Mouse (Mus musculus) olfactory bulb, adult 2 months (tissue): Measurements from ENCODE around the gene Rab26. TPM values are rescaled to one million over a fixed set of nuclear protein-coding genes. Genes with fewer than 3 reads are reported as not detected.

ENCODE experiments used
- H3K27ac ChIP-seq: fragments of 200-500 bp; 2 replicates; pipeline ENCODE4 v1.5.1; 2012; ENCODE audit warnings: low read depth, low read length; ENCODE audit not compliant: insufficient read depth
- H3K4me1 ChIP-seq: fragments of 200-500 bp; 2 replicates; pipeline ENCODE4 v1.6.1; 2012; ENCODE audit warnings: low read length; ENCODE audit not compliant: control insufficient read depth, insufficient read depth
- H3K4me3 ChIP-seq: fragments of 200-500 bp; 2 replicates; pipeline ENCODE4 v1.5.1; 2012; ENCODE audit warnings: mild to moderate bottlenecking, low read depth, low read length, moderate library complexity; ENCODE audit not compliant: insufficient read depth
- CTCF ChIP-seq: fragments of 200-500 bp; IDR thresholded peaks from 2 replicates; pipeline ENCODE4 v1.5.1; 2012; ENCODE audit warnings: low read depth, mild to moderate bottlenecking, low read length, moderate library complexity; ENCODE audit not compliant: insufficient read depth
- POLR2A ChIP-seq: fragments of 200-500 bp; IDR thresholded peaks from 2 replicates; pipeline ENCODE4 v1.6.1; 2012; ENCODE audit warnings: mild to moderate bottlenecking, low read depth, low read length, moderate library complexity; ENCODE audit not compliant: insufficient read depth
- WGBS: fragments of 180-500 bp; shearing (Covaris S2); methylation state at CpG from one replicate; pipeline ENCODE4 v1.1.7; 2018; 5-methylcytosine and 5-hydroxymethylcytosine counted together
- polyA plus RNA-seq: library from polyadenylated mRNA; stranded (reverse); fragments of >200 nt; gene quantifications from 2 replicates; pipeline ENCODE4 v1.2.4, GENCODE M21; 2012; ENCODE audit warnings: low replicate concordance; ENCODE audit not compliant: missing spikeins, insufficient read depth, insufficient read length

Rab26 gene
- polyA plus RNA-seq, 1 experiment: not detected

GRCm38 (mm10) chr17:24505286-24505955 is 28.6 kb downstream of the Rab26 start:
- peaks cover 25% of the 10 kb centered on the region for H3K4me1 ChIP-seq
- TF ChIP-seq CTCF (no peak), POLR2A (no peak)
- H3K27ac ChIP-seq: peak overlapping the region; percentile 22; the same call in 1 of the 2 replicates
- H3K4me3 ChIP-seq: no peak overlapping the region
- 76% methylated on average over 30 of the region's 30 CpGs for WGBS

- TF ChIP-seq POLR2A (no peak), CTCF (no peak)
- H3K4me1 ChIP-seq: peaks cover 25% of the 10 kb centered on the region
- no peak overlapping the region for H3K27ac ChIP-seq
- 94% methylated on average over 10 of the region's 10 CpGs for WGBS
- no peak overlapping the region for H3K4me3 ChIP-seq
Measured at GRCm38 (mm10) chr17:24504085-24504484, 29.9 kb downstream of the Rab26 start.

DNA sequence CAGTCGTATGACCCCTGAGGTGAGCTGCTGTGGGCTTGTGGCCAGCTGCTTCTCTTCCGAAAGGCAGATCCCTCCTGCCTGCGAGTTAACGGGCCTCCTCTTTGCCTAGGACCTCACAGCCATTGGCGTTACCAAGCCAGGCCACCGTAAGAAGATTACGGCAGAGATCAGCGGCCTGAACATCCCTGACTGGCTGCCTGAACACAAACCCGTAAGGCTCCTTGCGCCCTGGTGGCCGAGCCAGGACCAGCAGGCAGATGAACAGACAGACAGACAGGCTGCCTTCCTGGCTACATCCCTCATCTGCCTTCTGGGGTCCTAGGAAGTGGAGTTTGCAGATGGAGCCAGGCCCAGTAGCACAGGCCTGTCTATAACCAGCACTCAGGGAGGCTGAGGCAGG is 31.8 kb downstream of the Rab26 start:
- Histone ChIP-seq H3K4me1 (peaks cover 17% of the 10 kb centered on the region), H3K27ac (no peak overlapping the region), H3K4me3 (no peak overlapping the region)
- 46% methylated on average over 11 of the region's 11 CpGs for WGBS
- TF ChIP-seq POLR2A (no peak), CTCF (no peak)

GRCm38 (mm10) chr17:24496026-24496425 is 38.0 kb downstream of the Rab26 start:
- WGBS: 69% methylated on average over 1 of the region's 1 CpGs
- Histone ChIP-seq H3K27ac (0 out of 2 replicates have a peak overlapping the region, but pooled peaks have one; percentile 76), H3K4me1 (peaks cover 8% of the 10 kb centered on the region), H3K4me3 (no peak overlapping the region)
- TF ChIP-seq POLR2A: no peak
- TF ChIP-seq CTCF: no peak

DNA sequence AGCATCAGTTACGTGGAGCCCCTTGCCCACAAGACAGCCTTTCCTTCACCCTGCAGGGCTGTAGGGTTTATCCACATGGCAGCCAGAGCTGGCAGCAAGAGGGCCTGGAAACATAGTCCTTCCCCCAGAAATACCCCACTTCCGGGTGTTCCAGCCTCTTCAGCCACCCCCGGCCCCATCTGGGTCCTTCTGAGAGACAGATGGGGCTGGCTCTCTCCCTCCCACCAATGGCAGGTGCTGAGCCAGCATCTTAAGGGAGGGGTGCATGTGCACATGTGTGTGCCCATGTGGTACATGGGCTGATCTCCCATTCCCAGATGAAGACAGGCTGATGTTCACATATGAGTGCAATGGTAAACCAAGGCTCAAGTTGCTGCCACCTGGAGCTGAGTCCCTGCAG is 38.6 kb downstream of the Rab26 start:
- WGBS: 48% methylated on average over 3 of the region's 3 CpGs
- TF ChIP-seq CTCF (no peak), POLR2A (no peak)
- Histone ChIP-seq H3K4me1 (peaks cover 12% of the 10 kb centered on the region), H3K4me3 (no peak overlapping the region), H3K27ac (peak overlapping the region; percentile 76)

GRCm38 (mm10) chr17:24494627-24495335 is 39.2 kb downstream of the Rab26 start:
- Histone ChIP-seq H3K4me1 (peaks cover 17% of the 10 kb centered on the region), H3K27ac (peak overlapping the region; percentile 76), H3K4me3 (no peak overlapping the region)
- WGBS: 12% methylated on average over 2 of the region's 2 CpGs
- no peak for TF ChIP-seq CTCF
- no peak for TF ChIP-seq POLR2A

- H3K4me3 ChIP-seq: 0 out of 2 replicates have a peak overlapping the region, but pooled peaks have one; percentile 87
- WGBS: 31% methylated on average over 4 of the region's 4 CpGs
- peaks cover 28% of the 10 kb centered on the region for H3K4me1 ChIP-seq
- no peak for TF ChIP-seq POLR2A
- no peak for TF ChIP-seq CTCF
- H3K27ac ChIP-seq: peak overlapping the region; percentile 22
Measured at GRCm38 (mm10) chr17:24490399-24490798, 43.6 kb downstream of the Rab26 start.

DNA sequence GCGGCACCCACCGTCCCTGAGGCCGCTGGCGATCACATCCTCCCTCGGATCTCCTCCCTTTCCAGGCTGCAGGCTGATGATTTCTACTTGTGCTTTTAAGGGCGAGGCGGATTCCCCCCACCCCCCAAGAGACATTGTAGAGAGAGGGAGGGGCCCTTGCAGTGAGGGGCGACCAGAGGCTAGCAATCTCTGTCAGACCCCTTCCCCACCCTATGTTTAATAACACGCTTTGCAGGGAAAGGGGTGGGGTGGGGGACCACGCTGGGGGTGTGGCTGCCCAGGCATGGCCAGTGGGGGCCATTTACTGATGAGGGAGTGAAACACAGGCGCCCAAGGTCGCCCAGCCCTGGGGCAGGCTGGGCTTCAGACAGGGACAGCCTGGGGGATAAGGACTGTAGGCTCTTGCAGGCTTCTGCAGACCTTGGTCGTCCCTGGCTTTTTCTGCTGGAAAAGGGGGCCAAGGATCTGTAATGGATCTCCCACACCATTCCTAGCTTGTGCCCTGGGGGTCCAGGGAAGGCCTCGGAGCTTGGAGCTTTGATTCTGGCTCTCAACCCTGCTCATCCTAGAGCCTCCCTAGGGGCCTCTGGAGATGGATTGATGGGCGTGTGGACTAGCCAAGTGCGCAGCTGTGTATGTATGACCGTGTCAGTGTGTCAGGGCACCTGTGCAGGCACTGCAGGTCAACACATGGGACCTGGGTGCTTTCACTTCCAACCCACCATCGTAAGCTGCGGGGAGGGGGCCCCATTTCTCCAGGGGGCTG is 44.6 kb downstream of the Rab26 start:
- TF ChIP-seq POLR2A: no peak; the same call in 1 of the 2 replicates
- TF ChIP-seq CTCF: no peak
- H3K27ac ChIP-seq: peak overlapping the region; percentile 94
- H3K4me1 ChIP-seq: peaks cover 26% of the 10 kb centered on the region
- H3K4me3 ChIP-seq: peak overlapping the region; percentile 87
- 16% methylated on average over 19 of the region's 19 CpGs for WGBS

- Histone ChIP-seq H3K27ac (peak overlapping the region; percentile 94), H3K4me1 (peaks cover 26% of the 10 kb centered on the region), H3K4me3 (peak overlapping the region; percentile 87)
- TF ChIP-seq POLR2A: peak; percentile 37; the same call in 1 of the 2 replicates
- no peak for TF ChIP-seq CTCF
- under 1% methylated on average over 72 of the region's 81 CpGs for WGBS
Measured at GRCm38 (mm10) chr17:24488662-24489264, 45.2 kb downstream of the Rab26 start.
